Mouse (Mus musculus) midbrain, embryonic 13.5 days (tissue): Measurements from ENCODE around the gene Mroh3. TPM values are rescaled to one million over a fixed set of nuclear protein-coding genes. Genes with fewer than 3 reads are reported as not detected.

Source experiments
- ATAC-seq: fragments of 200-750 bp; cut with Nextera tagmentation; 2 replicates; pipeline ENCODE4 v1.8.0; 2017; ENCODE audit warnings: mild to moderate bottlenecking, moderate TSS enrichment, moderate library complexity
- H3K27ac ChIP-seq: fragments of 300-500 bp; sonication (generic); 2 replicates; pipeline ENCODE4 v1.5.1; 2015; ENCODE audit warnings: inconsistent platforms, mild to moderate bottlenecking, moderate library complexity
- H3K27me3 ChIP-seq: fragments of 300-500 bp; sonication (generic); 2 replicates; pipeline ENCODE4 v1.6.1; 2015; ENCODE audit warnings: mild to moderate bottlenecking, inconsistent platforms
- H3K36me3 ChIP-seq: fragments of 300-500 bp; sonication (generic); 2 replicates; pipeline ENCODE4 v1.6.1; 2015; ENCODE audit warnings: mild to moderate bottlenecking, inconsistent platforms
- H3K4me1 ChIP-seq: fragments of 300-500 bp; sonication (generic); replicated peaks from 2 replicates; pipeline ENCODE4 v1.6.1; 2015; ENCODE audit warnings: inconsistent platforms
- H3K4me2 ChIP-seq: fragments of 300-500 bp; sonication (generic); replicated peaks from 2 replicates; pipeline ENCODE4 v1.6.1; 2015; ENCODE audit warnings: moderate library complexity, mild to moderate bottlenecking, inconsistent platforms
- H3K4me3 ChIP-seq: fragments of 300-500 bp; sonication (generic); replicated peaks from 2 replicates; pipeline ENCODE4 v1.5.1; 2015; ENCODE audit warnings: mild to moderate bottlenecking, inconsistent platforms
- H3K9ac ChIP-seq: fragments of 300-500 bp; sonication (generic); replicated peaks from 2 replicates; pipeline ENCODE4 v1.6.1; 2015; ENCODE audit warnings: mild to moderate bottlenecking, inconsistent platforms
- H3K9me3 ChIP-seq: fragments of 300-500 bp; sonication (generic); 2 replicates; pipeline ENCODE4 v1.6.1; 2016; ENCODE audit warnings: mild to moderate bottlenecking, inconsistent platforms
- WGBS: fragments of 180-500 bp; shearing (Covaris S2); methylation state at CpG from one replicate; pipeline ENCODE4 v1.1.7; 2015; 5-methylcytosine and 5-hydroxymethylcytosine counted together
- polyA plus RNA-seq: library from polyadenylated mRNA; unstranded; fragments of >200 nt; fragmentation: Nextera tagmentation; extraction: Ambion mirVana; gene quantifications from 2 replicates; pipeline ENCODE4 v1.2.1, GENCODE M21; 2015

Gene Mroh3
- polyA plus RNA-seq, 1 experiment from 2014 or later: 0.17 TPM

DNA sequence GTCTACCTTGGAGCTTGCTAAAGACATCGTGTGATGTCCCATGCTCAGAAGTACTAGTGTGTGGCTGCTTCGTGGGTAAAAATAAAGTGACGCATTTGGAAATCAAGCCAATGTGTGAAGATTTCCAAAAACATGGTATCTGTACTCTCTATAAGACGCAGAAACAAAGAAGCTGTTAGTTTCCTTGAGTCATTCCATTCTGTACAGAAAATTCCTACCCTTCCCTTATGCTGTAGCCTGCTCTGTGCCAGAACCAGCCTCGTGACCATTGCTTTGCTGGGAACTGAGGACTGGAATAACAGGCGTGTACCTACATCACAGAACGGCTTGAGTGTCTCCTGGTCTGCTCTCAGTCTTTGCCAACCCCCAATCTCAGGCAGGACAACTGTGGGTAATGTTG lies 29.2 kb upstream of the Mroh3 start:
- Histone ChIP-seq H3K9me3 (peaks cover 6% of the 10 kb centered on the region; the same call in 1 of the 2 replicates), H3K4me1 (no peaks in the 10 kb centered on the region), H3K4me3 (no peak overlapping the region), H3K27me3 (peaks cover 46% of the 10 kb centered on the region), H3K9ac (no peak overlapping the region), H3K36me3 (no peaks in the 10 kb centered on the region), H3K4me2 (no peak overlapping the region), H3K27ac (no peak overlapping the region)
- ATAC-seq: no peak
- 90% methylated on average over 7 of the region's 7 CpGs for WGBS

- Histone ChIP-seq H3K27ac (no peak overlapping the region), H3K36me3 (no peaks in the 10 kb centered on the region), H3K9me3 (peaks cover 6% of the 10 kb centered on the region; the same call in 1 of the 2 replicates), H3K9ac (no peak overlapping the region), H3K27me3 (peaks cover 61% of the 10 kb centered on the region), H3K4me3 (no peak overlapping the region), H3K4me2 (no peak overlapping the region), H3K4me1 (peaks cover 13% of the 10 kb centered on the region)
- no peak for ATAC-seq
- 84% methylated on average over 4 of the region's 4 CpGs for WGBS
These were observed 25.9 kb upstream of the Mroh3 start for GRCm38 (mm10) chr1:136238495-136238894.

DNA sequence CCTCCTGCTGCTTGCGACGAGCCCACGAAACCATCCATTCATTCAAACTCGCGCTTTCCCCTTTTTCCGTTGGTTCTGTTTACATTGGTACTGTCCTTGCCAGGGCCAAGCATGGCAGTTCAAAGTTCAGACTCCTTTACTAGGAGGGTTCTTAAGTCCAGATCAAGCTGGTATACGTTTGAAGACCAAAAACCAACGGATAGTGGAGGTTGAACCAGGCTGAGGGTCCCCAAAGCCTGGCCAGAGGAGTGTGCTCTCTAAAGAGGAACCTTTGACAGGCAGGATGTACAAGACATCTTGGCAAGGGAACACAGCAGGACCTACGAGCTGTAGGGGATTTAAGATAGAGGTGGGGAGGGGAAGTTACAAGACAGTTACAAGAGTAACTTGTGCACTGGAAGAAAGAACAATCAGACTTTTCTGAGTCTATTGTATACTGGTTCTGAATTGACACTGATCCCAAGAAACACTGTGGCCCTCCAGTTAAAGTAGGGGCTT lies 22.0 kb upstream of the Mroh3 start:
- Histone ChIP-seq H3K27ac (0 out of 2 replicates have a peak overlapping the region, but pooled peaks have one; percentile 35), H3K36me3 (no peaks in the 10 kb centered on the region), H3K4me1 (peaks cover 52% of the 10 kb centered on the region), H3K4me3 (peak overlapping the region; percentile 56), H3K9ac (peak overlapping the region; percentile 67), H3K27me3 (peaks cover 39% of the 10 kb centered on the region), H3K4me2 (peak overlapping the region; percentile 75), H3K9me3 (no peaks in the 10 kb centered on the region)
- peak; percentile 22 for ATAC-seq
- WGBS: 1% methylated on average over 9 of the region's 9 CpGs

DNA sequence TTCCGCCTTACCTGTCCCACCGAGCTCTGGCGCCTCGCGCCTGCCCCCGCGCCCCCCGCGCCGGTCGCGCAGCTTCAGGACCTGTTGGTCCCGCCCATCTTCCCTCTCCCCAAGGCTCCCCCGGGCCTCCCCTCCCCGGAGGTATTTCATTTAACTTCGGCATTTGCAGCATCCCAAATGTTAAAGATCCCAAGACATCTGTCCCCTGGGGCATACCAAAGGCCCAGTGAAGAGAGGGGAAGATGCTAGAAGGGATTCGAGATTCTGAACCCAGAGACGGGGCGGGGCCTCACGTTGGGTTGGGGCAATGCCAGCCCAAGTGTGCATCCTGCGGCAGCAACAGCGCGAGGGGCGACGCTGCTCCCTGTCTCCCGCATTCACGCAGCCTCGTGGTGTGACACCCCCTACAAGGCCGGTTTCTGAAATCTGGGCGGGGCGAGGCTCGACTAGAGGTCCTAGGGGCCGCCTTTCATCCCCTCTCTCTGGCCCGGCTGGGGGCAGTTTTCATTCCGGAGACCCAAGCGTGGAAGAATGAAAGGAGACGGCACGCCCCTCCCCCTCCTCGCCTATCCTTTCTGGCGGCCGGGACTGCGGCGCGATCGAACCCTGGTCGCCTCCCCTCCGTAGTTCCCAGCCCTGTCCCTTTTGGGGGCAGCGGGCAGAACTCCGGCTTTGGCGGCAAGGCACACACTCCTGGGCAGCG lies 21.4 kb upstream of the Mroh3 start, which contains the start of gene Inava:
TSS of gene Inava (minus strand) at position 373 of the 703 bp plus-strand sequence.
- WGBS: 1% methylated on average over 50 of the region's 51 CpGs
- H3K4me1 ChIP-seq: peaks cover 58% of the 10 kb centered on the region
- H3K4me3 ChIP-seq: peak within 1 kb of the TSS; percentile 56
- H3K27me3 ChIP-seq: peaks cover 37% of the 10 kb centered on the region
- peak within 1 kb of the TSS; percentile 75 for H3K4me2 ChIP-seq
- ATAC-seq: peak; percentile 81
- H3K9me3 ChIP-seq: no peaks in the 10 kb centered on the region
- H3K36me3 ChIP-seq: no peaks in the 10 kb centered on the region
- H3K9ac ChIP-seq: peak within 1 kb of the TSS; percentile 67
- H3K27ac ChIP-seq: peak within 1 kb of the TSS; percentile 35; the same call in 1 of the 2 replicates

- peak overlapping the region; percentile 22; the same call in 1 of the 2 replicates for H3K27ac ChIP-seq
- no peak for ATAC-seq
- H3K27me3 ChIP-seq: peaks cover 35% of the 10 kb centered on the region
- no peaks in the 10 kb centered on the region for H3K9me3 ChIP-seq
- H3K36me3 ChIP-seq: no peaks in the 10 kb centered on the region
- peak overlapping the region; percentile 56 for H3K4me3 ChIP-seq
- H3K4me1 ChIP-seq: peaks cover 67% of the 10 kb centered on the region
- WGBS: 1% methylated on average over 23 of the region's 23 CpGs
- H3K9ac ChIP-seq: peak overlapping the region; percentile 67
- H3K4me2 ChIP-seq: peak overlapping the region; percentile 75
These were observed 20.6 kb upstream of the Mroh3 start for GRCm38 (mm10) chr1:136232986-136233790.

GRCm38 (mm10) chr1:136232285-136232926 lies 19.8 kb upstream of the Mroh3 start:
- Histone ChIP-seq H3K9me3 (no peaks in the 10 kb centered on the region), H3K27me3 (peaks cover 34% of the 10 kb centered on the region), H3K9ac (peak overlapping the region; percentile 67; the same call in 1 of the 2 replicates), H3K36me3 (no peaks in the 10 kb centered on the region), H3K27ac (no peak overlapping the region), H3K4me3 (peak overlapping the region; percentile 56), H3K4me1 (peaks cover 71% of the 10 kb centered on the region), H3K4me2 (peak overlapping the region; percentile 75)
- no peak for ATAC-seq
- under 1% methylated on average over 9 of the region's 9 CpGs for WGBS

DNA sequence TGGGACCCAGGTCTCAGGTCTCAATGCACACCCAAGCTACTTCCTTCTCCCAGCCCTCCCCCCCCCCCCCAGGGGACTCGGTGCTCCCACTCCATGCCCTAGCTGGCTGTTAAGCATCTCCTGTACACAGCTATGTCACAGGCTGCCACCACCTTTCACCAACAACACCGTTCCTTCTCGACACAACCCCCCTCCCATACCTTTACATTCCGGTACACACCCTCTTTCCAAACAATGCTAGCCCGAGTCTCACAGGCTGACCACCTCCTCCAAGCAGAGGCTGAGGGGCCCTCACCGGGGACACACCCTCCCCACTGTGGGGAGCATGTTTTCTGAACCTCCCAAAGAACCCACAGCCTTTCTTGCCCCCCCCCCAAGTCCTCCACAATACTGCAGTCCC lies 19.0 kb upstream of the Mroh3 start:
- under 1% methylated on average over 6 of the region's 6 CpGs for WGBS
- peaks cover 71% of the 10 kb centered on the region for H3K4me1 ChIP-seq

DNA sequence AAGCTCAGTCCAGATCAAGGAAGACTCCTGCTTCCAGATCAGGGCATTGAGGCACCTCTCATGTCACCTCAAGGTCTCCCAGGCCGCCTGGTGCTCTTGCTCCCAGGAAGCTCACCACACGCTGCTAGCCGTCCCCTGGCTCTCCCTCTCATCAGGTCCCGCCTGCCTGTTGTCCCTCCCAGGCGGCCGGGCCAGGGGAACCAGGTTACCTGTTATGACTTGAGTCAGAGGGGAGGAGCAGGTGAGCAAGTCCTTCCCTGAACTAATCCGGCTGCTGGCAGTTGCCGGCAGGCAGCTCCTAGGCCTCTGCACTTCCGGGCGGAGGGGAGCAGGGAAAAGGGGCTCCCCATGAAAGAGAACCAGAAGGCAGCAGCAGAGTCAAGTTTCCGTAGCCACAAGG lies 17.6 kb upstream of the Mroh3 start:
- ATAC-seq: no peak
- no peak overlapping the region for H3K4me3 ChIP-seq
- H3K27ac ChIP-seq: no peak overlapping the region
- no peaks in the 10 kb centered on the region for H3K9me3 ChIP-seq
- peak overlapping the region; percentile 75 for H3K4me2 ChIP-seq
- H3K9ac ChIP-seq: no peak overlapping the region
- H3K36me3 ChIP-seq: 0 out of 2 replicates have a peak, but pooled peaks cover 7% of the 10 kb centered on the region
- WGBS: 33% methylated on average over 11 of the region's 11 CpGs
- H3K4me1 ChIP-seq: peaks cover 77% of the 10 kb centered on the region
- peaks cover 14% of the 10 kb centered on the region; the same call in 1 of the 2 replicates for H3K27me3 ChIP-seq

More for the DNA sequence above, 19.0 kb upstream of the Mroh3 start:
- peak overlapping the region; percentile 75 for H3K4me2 ChIP-seq
- peak overlapping the region; percentile 56 for H3K4me3 ChIP-seq
- H3K27me3 ChIP-seq: peaks cover 26% of the 10 kb centered on the region
- peak overlapping the region; percentile 45; the same call in 1 of the 2 replicates for H3K9ac ChIP-seq
- no peak overlapping the region for H3K27ac ChIP-seq
- H3K9me3 ChIP-seq: no peaks in the 10 kb centered on the region
- no peak for ATAC-seq
- H3K36me3 ChIP-seq: 0 out of 2 replicates have a peak, but pooled peaks cover 4% of the 10 kb centered on the region

DNA sequence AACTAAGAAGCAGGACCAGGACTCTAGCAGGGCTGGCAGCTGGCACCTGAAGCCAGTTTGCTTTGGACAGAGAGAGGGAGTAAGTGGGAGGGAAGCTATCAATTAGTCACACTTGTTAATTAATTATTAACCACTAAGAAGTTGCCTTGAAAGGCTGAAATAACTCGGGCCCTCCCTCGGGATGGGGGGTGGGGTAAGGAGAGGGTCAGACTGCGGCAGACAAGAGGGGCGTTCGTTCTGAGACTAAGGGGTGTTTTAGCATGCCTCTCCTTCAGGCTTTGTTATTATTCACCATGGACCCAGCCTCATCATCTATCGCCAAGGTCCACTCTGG lies 16.4 kb upstream of the Mroh3 start:
- Histone ChIP-seq H3K4me2 (peak overlapping the region; percentile 29; the same call in 1 of the 2 replicates), H3K27me3 (0 out of 2 replicates have a peak, but pooled peaks cover 13% of the 10 kb centered on the region), H3K9me3 (no peaks in the 10 kb centered on the region), H3K4me3 (no peak overlapping the region), H3K27ac (no peak overlapping the region), H3K4me1 (peaks cover 71% of the 10 kb centered on the region), H3K36me3 (peaks cover 8% of the 10 kb centered on the region; the same call in 1 of the 2 replicates), H3K9ac (no peak overlapping the region)
- ATAC-seq: no peak
- 18% methylated on average over 6 of the region's 6 CpGs for WGBS

DNA sequence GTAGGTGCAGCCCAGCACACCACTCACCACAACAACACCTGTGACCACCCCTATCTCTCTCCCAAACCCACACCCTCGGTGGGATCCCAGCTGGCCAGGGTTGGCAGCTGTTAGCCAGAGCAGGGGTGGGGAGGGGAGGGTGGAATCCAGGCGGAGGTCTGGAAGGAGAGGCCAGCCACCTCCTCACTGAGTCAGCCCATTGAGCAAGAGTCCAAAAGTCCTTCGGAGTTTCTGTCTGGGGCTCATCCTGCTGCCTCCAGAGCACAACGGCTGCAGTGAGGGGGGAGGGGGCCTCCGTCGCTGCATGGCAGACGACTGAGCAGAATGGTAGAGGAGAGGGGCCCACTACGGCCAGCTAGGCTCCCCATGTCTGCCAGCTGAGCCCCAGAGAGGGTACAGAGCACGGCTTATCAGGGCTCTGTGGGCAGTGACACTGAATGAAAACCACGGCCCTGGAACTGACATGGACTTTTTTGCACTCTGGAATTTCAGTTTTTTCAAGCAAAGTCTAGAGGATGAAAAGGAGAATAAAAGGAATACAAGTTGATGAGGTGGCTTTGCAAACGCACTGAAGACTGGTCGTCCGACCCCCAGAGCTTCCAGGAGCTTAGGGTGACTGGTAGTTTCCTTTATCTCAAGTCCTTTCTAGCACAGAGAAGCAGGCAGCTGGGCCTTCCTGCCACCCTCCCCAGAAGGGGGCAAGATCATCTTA lies 15.9 kb upstream of the Mroh3 start:
- ATAC-seq: peak; percentile 60
- 5% methylated on average over 13 of the region's 13 CpGs for WGBS

DNA sequence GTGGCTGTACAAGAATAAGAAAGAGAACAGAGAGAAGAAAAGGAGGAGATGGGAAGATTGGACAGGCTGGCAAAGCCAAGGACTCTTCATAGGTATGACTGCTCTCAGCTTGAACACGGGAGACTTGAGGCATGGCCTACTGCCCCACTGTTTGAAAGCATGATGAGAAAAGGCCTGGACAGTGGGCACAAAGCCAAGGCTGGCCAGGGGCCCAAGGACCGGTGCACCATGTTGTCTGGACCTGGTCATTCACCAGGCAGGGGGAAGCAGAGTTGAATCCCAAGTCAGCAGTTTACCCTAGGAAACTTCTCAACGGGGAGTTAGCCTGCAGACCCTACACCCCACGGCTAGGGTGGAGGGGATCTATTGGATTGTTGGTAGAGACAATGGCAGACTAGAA lies 15.2 kb upstream of the Mroh3 start:
- H3K4me1 ChIP-seq: peaks cover 60% of the 10 kb centered on the region
- 66% methylated on average over 4 of the region's 4 CpGs for WGBS

More for the DNA sequence above, 15.9 kb upstream of the Mroh3 start:
- Histone ChIP-seq H3K27ac (no peak overlapping the region), H3K9me3 (no peaks in the 10 kb centered on the region), H3K4me2 (peak overlapping the region; percentile 29), H3K36me3 (peaks cover 11% of the 10 kb centered on the region; the same call in 1 of the 2 replicates), H3K27me3 (0 out of 2 replicates have a peak, but pooled peaks cover 13% of the 10 kb centered on the region), H3K4me3 (no peak overlapping the region), H3K4me1 (peaks cover 66% of the 10 kb centered on the region), H3K9ac (no peak overlapping the region)

More for the DNA sequence above, 15.2 kb upstream of the Mroh3 start:
- Histone ChIP-seq H3K9ac (no peak overlapping the region), H3K9me3 (no peaks in the 10 kb centered on the region), H3K27ac (no peak overlapping the region), H3K27me3 (0 out of 2 replicates have a peak, but pooled peaks cover 13% of the 10 kb centered on the region), H3K4me2 (no peak overlapping the region), H3K36me3 (peaks cover 12% of the 10 kb centered on the region; the same call in 1 of the 2 replicates), H3K4me3 (no peak overlapping the region)
- ATAC-seq: no peak
